Mouse (Mus musculus) spleen, adult 2 months (tissue): ENCODE measurements at regions not wholly inside any gene's neighbourhood (a gene's known extent, or its start where the extent isn't known, plus 50 kb on each side); places are given as distances from the start of the nearest gene placed in this dataset.

Experiments
- CTCF ChIP-seq: fragments of 200-500 bp; IDR thresholded peaks from 2 replicates; pipeline ENCODE4 v1.5.1; 2011; ENCODE audit warnings: mild to moderate bottlenecking, inconsistent platforms; ENCODE audit not compliant: insufficient read depth, insufficient read length, insufficient replicate concordance; ENCODE audit errors: extremely low read depth
- POLR2A ChIP-seq: fragments of 200-500 bp; IDR thresholded peaks from 2 replicates; pipeline ENCODE4 v1.6.1; 2011; ENCODE audit warnings: low read depth, low read length, inconsistent platforms

DNA sequence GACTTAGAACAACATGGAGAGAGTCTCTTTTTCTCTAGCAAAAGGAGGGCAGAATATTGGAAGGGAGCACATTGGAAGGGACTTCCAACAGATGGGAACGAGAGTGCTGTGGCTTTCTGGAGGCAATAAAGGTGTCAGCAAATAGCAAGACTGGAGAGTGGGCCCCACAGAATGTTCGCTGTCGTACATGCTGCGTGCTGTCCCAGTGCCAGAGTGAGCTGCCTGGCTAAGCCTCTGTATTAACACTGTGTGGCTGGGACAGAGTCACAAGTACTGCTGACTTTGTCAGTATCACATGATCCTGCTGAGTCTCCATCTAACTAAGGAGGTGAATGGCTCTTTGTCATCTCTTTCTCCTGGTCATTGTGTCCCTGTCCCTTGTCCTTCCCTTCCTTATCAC, 149.9 kb downstream of the Nrip1 start:
- no peak for TF ChIP-seq CTCF
- TF ChIP-seq POLR2A = no peak
